Mouse (Mus musculus) T-helper 1 cell (primary cell): ENCODE measurements at regions not wholly inside any gene's neighbourhood (a gene's known extent, or its start where the extent isn't known, plus 50 kb on each side); places are given as distances from the start of the nearest gene placed in this dataset.

Experiments used
- in situ Hi-C: fragments of 300-600 bp; cut with MboI, MseI; formaldehyde crosslinking; loops from one replicate; pipeline ENCODE4 v1.15.1; 2025; ENCODE audit warnings: high pct_unique_total_duplicates

DNA sequence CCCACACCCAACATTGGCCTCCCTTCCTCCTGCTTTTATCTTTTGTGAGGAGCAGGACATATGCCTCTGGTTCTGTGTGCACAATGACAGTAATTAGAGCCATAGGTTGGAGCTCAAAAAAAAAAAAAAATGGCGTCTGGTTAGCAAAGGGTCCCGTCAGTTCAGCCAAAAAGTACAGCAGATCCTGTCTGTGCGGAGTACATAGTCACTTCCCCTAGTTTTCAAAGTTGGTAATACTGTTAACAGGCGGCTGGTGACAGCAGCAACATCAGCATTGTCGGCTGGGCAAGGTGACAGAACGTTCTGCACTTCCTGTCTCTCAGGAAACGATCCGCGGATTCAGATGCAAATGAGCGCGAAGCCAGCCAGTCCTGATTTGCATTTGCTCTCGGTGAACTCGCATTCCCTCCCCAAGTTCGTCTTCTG is 642.4 kb upstream of the Gm19410 start:
- in situ Hi-C loops: no loop called here

DNA sequence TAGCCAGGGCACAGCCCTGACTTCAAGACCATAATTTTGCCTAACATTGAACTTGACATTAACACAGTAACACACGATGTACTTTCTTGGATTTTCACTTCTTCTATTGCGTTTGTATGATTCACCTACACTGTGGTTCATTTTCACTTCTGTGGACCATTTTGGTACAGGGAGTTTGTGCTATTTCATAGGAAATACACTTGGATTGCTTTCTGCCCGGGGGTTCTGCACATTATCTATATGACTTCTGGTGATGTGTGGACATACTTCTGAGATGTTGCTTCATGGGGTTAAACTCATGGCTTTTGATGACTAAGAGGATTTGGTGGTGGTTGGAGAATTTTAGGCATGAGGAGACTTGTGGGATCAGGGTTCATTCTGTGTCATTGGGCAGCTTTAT is 640.4 kb upstream of the Gm19410 start:
- in situ Hi-C loops: no loop called here

DNA sequence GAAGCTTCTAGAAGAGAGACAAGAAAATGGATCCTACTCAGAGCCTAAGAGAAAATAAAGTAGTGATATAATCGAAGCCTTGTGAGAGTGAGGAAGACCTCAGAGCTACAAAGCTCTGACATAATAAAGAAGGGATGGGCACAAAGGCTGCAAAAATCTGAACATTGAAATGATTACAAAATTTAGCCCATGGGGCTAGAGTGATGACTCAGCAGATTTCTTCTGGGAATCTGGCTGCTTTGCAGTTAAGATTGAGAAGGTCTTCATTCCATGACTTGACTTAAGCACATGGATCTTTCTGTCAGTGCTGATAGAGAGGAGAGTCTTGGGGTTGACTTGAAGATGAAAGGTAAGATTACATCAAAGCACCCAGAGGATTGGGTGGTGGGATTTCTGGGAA is 633.3 kb upstream of the Gm19410 start:
- in situ Hi-C loops: no loop called here

DNA sequence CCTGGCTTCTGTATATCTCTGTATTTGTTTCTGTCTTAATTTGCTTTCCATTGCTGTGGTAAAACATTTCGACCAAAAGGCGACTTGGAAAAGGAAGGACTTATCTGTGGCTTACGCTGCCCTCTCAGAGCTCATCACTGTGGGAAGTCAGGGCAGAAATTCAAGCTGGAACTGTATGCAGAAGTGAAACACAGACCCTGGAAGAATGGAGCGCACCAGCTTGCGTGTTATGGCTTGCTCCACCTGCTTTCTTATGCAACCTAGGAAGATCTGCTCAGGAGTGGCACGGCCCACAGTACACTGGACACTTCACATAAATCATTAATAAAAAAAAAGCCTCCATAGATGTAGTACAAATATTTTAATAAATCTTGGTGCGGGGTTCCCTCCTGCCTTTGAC is 630.0 kb upstream of the Gm19410 start:
- in situ Hi-C loops: no loop called here

DNA sequence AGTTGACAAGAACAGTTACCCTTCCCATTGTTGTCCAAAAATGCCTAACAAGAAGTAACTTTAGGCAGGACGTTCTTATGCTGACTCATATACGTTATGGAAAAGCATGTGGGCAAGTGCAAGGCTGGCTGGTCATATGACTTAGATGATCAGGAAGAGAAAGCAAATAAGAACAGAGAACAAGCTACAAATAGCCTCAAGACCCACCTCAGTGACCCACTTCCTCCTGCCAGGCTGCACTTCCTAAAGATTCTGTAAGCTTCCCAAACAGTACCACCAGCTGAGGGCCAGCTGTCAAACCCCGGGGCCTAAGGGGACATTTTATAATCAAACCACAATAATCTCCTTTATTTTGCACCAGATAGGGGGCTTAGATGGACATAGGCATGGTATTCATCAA is 628.9 kb upstream of the Gm19410 start:
- in situ Hi-C loops: no loop called here

DNA sequence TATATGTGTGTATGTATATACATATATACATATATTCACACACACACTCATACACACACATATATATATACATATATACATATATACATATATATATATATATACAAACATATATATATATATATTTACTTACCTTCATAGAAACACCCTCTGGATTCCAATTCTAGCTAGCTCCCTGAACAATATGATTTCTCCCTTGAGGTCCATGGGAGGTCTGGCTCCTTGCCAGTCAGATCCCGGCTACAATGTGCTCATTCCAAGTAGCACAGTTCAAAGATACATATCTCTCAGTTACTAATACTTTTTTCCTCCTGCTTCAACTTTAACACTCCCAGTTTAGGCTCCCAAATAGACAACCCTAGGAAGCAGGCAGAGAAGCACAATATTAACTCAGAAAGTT is 624.8 kb upstream of the Gm19410 start:
- in situ Hi-C loops: no loop called here

DNA sequence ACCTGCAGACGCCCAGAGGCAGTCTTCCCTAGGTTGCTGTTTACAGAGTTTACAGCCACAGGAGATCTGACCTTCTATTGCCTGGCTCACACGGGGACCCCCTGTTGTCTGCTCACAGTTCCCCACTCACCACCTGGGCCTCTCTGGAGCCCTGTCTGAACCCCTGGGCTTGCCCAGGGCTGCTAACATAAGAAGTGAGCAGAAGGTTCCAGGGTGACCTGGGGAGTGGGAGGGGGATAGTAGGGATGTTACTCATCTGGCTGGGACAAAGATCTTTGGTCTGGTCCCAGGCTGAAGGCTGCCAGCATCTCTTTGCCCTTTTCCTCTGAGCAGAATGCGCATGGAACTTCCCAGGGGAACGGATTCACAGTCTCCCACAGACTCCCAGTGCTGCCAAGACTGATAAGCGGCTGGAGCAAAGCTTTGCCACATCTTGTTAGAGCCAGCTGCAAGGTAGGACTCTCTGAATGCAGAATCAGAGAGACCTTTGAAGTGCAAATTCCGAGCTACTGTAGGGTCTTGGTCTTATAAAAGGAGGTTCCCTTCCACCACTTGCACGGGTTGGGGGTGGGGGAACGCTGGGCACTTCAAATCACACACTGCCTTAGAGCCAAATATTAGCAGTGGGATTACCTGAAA is 622.5 kb upstream of the Gm19410 start:
- in situ Hi-C loops: no loop called here

DNA sequence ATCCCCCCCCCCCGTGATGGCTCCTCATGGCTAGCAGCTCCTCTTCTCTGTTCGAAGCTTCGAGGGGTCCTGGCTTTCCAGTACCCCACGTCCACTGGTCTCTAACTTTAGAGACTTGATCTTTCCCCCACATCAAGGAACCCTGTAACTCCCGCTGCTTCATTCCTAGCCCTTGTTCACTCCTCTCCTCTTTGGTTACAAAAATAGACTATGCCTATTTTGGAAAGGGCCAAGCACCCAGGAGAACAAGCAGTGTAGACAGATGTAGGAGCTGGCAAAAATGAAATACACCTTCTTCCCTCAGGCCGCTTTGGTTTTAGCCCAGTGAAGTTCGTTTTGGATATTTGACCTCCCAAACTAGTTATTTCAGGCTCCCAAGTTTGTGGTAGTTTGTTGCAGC is 621.9 kb upstream of the Gm19410 start:
- in situ Hi-C loops: no loop called here

DNA sequence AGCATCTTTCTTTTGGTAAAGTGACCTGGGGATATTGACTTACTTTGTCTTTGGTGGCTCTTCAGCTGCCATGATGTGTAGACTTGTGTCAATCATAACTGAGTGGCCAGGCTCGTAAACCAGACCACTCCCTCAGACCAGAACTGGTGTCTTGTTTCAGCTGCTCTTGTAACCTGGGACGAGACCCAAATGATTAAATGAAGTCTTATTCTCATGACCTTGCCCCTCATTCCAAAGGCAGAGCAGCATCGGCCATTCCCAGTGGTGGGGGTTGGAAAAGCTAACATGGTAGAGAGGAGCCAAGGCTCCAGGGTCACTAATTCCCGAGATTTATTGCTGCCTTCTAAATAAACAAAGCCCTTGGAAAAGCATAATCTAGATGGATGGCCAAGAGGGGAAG is 621.2 kb upstream of the Gm19410 start:
- in situ Hi-C loops: no loop called here

DNA sequence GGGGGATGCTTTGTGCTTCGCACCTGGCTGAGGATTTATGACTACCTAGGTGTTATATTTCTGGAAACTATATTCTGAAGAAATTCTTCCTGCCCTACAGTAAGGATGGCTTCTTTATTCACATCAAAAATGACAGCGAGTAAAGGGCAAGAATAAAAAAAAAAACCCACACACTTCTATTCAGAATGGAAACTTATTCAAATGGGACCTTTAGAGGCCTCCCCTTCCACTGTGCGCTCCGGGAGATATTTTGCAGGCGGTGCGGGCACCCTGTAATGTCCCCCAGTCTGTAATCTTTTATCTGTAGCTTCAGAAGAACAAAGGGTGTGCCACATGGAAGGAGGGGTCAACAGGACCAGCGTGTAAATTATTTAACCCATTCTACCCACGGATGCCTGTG is 618.1 kb upstream of the Gm19410 start:
- in situ Hi-C loops: no loop called here

DNA sequence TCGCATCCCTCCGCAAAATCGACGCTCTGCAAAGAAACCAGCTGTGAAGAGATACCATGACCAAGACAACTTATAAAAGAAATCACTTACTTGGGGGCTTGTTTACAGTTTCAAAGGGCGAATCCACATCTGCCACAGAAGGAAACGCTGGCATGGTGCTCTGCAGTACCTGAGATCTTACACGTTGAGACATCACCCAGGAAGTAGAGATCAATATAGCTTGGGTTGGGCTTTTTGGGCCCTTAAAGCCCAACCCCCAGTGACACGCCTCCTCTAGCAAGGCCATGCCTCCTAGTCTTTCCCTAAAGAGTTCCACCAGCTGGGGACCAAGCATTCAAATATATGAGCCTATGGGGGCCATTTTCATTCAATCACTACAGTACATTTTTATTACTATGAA is 617.6 kb upstream of the Gm19410 start:
- in situ Hi-C loops: no loop called here

DNA sequence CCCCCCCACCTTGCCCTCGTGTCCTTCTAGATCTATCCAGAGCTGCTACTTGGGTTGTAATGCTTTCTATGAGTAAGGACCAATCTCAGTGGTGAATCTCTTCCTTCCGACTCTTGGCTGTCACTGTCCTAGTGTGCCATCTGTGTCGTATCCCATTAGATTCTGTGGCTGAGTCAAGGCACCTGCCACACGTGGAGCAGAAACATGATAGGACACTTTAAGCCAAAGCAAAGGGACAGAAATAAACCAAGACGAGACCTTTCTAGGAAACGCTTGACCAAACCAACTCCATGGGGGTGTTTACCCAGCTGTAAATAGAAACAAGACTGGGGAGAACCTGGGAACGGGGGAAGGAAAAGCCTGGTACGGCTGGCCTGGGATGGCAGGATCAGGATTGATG is 613.0 kb upstream of the Gm19410 start:
- in situ Hi-C loops: no loop called here

DNA sequence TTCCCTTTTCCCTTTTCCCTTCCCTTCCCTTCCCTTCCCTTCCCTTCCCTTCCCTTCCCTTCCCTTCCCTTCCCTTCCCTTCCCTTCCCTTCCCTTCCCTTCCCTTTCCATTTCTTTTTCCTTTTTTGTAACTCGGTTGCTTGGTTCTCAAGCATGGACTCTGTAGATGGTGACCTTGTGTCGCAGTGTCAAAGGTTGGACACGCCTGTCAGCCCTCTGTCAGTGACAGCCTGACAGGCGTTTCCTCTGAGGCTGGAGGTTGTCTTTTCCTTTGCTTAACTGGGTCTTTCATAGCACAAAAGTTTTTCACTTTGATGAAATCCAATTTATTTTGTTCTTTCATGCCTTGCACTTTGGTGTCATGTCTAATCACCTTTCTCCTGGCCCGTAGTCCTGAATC is 609.3 kb upstream of the Gm19410 start:
- in situ Hi-C loops: no loop called here

DNA sequence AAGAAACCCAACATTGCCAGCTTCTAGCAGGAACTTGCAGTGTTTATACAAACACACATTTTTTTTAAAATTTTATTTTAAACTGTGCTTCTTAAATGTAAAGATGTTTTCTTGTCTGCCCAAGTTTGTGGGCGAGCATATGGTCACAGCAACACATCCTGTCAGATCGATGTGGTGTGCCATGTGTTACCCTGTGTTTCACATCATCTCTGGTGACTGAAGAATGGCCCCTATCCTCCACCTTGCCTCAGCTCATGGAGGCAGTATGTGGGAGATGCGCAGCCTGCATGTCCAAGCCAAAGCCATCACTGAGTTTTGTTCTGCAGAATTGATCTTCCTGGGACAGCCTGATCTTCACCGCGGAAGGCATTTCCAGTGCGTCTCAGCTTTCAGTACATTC is 607.9 kb upstream of the Gm19410 start:
- in situ Hi-C loops: no loop called here

DNA sequence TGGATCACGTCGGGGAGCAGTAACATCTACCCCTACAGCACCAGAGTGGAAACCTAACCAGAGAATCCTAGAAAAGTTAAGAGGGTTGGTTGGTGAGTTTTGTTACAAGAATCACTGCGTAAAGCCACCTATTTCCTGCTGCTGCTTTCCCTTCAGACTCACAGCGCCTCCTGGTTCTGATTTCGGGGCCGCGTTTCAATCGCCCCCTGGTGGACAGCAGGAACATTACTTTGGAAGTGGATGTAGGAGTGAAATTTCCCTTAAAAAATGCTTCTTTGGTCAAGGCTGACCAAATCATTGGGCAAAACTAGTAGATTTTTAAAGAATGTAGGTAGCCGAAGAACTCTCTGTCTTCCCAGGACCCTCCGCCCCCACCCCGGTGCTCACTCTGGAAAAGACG is 606.3 kb upstream of the Gm19410 start:
- in situ Hi-C loops: no loop called here

DNA sequence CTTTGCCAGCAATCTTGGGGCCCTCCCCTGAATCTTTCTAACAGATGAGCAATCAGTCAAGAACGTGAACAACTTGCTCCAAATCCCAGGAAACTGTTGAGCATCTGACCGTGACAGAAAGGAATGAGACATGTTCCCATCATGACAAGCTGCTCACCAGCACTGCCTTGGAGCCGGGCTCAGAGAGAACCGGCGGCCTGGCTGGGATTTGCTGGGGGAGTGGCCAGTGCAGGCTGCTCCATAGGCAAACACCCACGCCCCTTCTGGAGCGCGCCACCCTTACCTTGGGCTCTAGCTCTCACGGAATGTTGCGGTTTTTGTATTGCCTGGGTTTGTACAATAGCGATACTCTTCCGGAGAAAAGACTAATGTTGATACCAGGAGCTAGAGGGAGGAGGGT is 605.4 kb upstream of the Gm19410 start:
- in situ Hi-C loops: loop anchor here (10.0 kb wide), 2 partner anchors 285 to 975 kb away; no protein-coding TSS in a partner anchor

DNA sequence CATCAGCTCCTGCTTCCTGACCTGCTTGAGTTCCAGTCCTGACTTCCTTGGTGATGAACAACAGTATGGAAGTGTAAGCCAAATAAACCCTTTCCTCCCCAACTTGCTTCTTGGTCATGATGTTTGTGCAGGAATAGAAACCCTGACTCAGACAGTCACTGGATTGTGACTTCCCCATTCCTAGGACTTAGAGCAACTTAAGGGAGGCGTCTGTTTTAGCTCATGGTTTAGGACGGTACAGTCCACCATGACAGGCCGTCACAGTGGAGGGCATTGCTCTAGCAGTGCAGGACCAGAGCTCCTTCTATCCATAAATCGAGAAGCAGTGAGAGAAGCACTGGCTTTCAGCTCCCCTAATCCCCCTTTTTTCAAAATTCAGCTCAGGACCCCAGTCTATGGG is 603.4 kb upstream of the Gm19410 start:
- in situ Hi-C loops: loop anchor here (10.0 kb wide), 2 partner anchors 287 to 977 kb away; no protein-coding TSS in a partner anchor

DNA sequence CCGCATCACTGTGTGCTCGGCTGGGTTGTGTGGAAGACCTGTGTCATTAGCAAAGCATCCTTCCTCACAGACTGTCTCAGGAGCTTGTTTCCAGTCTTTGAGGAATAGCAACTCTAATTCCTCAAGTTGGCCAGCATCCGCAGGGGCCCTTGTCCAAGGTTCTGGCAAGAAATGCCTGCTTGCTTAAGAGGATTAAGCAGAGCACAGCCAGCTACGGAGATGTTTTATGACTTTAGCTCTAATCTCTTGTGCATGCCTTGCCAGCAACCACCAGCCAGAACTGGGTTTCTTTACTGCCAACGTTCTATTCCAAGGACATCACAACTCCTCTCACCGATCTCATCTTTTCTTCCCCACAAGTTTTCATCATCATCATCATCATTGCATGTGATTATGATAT is 599.0 kb upstream of the Gm19410 start:
- in situ Hi-C loops: loop anchor here (10.0 kb wide), 2 partner anchors 292 to 982 kb away; no protein-coding TSS in a partner anchor

DNA sequence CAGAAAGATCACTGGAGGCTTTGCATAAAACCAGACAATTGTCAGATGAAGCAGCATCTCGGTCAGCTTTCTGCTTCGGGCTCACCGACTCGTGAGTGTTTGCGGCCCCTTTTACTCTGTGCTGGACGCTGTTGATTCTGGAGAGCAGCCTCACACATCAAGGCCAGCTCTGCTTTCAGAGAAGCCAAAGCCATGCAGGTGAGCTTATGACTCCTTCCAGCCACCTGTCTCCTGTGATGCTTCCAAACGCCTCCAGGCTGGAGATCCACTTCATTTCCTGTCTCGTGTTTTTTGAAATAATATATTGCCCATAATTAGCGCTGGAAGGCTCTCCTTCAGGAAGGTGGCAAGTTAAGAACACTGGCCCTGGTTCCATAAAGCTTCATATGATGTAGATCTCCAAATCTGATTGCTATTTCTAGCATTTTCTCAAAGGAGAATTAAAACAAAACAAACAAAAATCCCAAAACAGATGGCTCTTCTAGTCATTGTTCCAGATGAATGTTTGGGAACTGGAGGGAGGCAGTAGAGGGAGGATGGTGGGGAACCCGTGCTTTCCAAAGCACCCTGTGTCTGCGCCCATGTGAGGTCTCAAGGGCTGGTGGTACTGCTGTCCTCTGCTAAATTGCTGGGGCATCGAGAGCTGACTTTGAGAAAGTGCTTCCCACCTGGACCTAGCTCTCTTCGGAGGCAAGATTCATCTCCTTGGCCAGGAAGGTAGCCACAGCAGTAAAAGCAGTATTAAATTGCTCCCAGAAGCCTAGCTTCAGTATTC is 593.9 kb upstream of the Gm19410 start:
- in situ Hi-C loops: no loop called here

DNA sequence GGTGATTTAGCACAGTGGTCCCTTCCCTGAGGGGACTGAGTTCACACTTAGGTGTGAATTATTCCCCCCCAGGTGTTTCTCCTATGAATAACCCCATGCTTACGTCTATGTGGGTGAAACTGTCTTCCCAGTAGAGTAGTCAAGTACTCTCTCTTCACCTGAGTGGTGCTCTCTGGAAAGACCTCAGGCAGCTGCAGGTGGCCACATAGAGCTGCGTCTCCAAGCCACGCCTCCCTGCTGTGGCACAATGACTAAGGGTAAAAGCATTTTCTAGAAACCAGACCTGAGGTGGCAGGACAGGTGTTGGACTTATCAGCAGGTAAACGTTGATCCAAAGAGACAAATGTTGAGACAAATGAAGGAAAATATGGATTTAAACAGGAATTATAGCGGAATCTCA is 588.3 kb upstream of the Gm19410 start:
- in situ Hi-C loops: no loop called here

DNA sequence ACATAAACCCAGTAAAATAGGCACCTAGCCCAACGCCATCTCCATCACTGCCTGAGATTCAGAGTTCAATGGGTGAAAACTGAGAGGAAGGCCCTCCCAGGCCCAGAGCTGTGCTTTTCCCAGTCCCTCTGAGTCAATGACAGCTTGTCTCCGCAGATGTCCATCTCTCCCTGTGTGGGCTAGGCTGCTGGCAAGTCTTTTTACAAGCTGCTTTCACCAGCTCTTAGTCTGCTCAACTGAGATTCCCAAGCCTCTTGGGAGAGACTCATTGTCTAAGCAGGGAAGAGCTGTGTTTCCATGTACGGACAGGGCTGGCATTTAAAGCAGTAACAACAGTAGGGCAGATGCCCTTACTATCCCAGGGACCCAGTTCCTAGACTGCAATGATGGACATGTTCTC is 585.5 kb upstream of the Gm19410 start:
- in situ Hi-C loops: no loop called here

DNA sequence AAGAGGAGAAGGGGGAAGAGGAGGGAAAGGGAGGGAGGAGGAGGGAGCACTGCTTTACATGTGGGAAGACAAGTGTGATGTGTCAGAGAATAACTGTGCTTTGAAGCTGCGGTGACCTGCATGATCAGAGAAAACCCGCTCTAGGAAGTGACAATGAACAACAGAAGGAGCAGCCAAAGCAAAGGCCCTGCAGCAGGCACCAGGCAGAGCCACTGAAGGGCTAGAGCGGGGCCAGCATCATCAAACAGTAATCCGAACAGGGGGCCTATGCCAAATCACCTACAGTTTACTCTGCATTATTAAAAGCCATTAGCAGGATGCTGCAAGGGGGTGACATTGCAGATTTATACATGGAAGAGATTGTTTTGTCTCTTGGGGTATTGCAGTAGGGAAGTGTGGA is 583.4 kb upstream of the Gm19410 start:
- in situ Hi-C loops: no loop called here

DNA sequence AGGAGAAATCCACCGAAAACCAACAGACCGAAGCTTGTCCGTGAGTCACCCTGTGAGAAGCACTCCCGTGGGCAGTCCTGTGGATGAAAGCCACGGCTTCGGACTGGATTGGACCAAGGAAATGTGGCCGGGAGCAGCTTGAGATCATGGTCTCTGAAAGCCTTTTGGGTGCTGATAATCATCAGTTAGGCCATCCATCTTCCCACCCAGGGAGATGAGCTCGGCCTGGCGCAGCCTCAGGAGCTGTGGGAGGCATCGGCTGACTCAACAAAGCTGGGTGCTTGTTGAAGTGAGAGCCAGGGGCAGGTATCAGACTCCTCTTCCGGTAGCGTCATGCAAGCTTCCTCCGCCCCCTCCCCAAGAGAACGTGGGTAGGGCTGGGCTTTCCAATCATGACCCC is 582.2 kb upstream of the Gm19410 start:
- in situ Hi-C loops: no loop called here
